Mouse (Mus musculus) midbrain, embryonic 10.5 days (tissue): ENCODE data around the gene Mtfr1l. TPM values are rescaled to one million over a fixed set of nuclear protein-coding genes. Genes with fewer than 3 reads are reported as not detected.
A peak's percentile ranks its signal among the peaks of the same experiment; 100 is the strongest.

Source experiments
- DNase-seq: peaks from one replicate; pipeline ENCODE4 v3.0.0-alpha.2; 2017; ENCODE audit warnings: low spot score
- H3K27ac ChIP-seq: fragments of 300-500 bp; sonication (generic); replicated peaks from 2 replicates; pipeline ENCODE4 v1.5.1; 2016; ENCODE audit warnings: mild to moderate bottlenecking
- H3K27me3 ChIP-seq: fragments of 300-500 bp; sonication (generic); 2 replicates; pipeline ENCODE4 v1.6.1; 2016; ENCODE audit warnings: low read depth, mild to moderate bottlenecking; ENCODE audit not compliant: poor library complexity, severe bottlenecking
- H3K36me3 ChIP-seq: fragments of 300-500 bp; sonication (generic); 2 replicates; pipeline ENCODE4 v1.6.1; 2016; ENCODE audit warnings: mild to moderate bottlenecking, moderate library complexity
- H3K4me1 ChIP-seq: fragments of 300-500 bp; sonication (generic); 2 replicates; pipeline ENCODE4 v1.6.1; 2016
- H3K4me3 ChIP-seq: fragments of 300-500 bp; sonication (generic); 2 replicates; pipeline ENCODE4 v1.5.1; 2016; ENCODE audit warnings: mild to moderate bottlenecking, moderate library complexity
- H3K9me3 ChIP-seq: fragments of 300-500 bp; sonication (generic); replicated peaks from 2 replicates; pipeline ENCODE4 v1.6.1; 2016; ENCODE audit warnings: mild to moderate bottlenecking
- whole genome bisulfite sequencing: fragments of 180-500 bp; shearing (Covaris S2); methylation state at CpG from one replicate; pipeline ENCODE4 v1.1.7; 2016; 5-methylcytosine and 5-hydroxymethylcytosine counted together
- polyA plus RNA-seq: library from polyadenylated mRNA; unstranded; fragments of >200 nt; fragmentation: Nextera tagmentation; extraction: Ambion mirVana; gene quantifications from 2 replicates; pipeline ENCODE4 v1.2.1, GENCODE M21; 2016

Gene Mtfr1l
- polyA plus RNA-seq, 1 experiment from 2014 or later = 120 TPM

DNA sequence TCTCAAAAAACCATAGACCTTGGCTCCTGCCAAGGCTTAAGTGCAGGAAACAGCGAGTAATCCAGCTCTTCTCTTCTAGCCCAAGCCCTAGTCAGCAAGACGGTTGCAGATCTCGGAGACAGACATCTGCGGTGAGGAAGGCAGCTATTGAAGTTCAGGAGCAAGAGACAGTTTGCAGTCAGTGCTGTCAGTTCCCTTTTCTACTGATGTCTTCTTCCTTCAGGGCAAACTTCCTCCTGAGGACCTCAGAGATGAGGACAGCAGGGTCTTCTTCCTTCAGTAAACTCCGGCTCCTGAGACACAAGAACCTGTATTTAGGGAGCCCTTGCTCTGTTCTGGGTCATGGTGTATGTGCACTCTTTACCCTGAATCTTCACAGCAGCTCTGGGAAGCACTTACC is 9.0 kb downstream of the Mtfr1l start:
- Histone ChIP-seq H3K4me3 (no peak overlapping the region), H3K27me3 (no peaks in the 10 kb centered on the region), H3K27ac (no peak overlapping the region), H3K9me3 (no peaks in the 10 kb centered on the region), H3K36me3 (peaks cover 100% of the 10 kb centered on the region), H3K4me1 (no peaks in the 10 kb centered on the region)
- no peak for DNase-seq
- WGBS = 78% methylated on average over 5 of the region's 5 CpGs

DNA sequence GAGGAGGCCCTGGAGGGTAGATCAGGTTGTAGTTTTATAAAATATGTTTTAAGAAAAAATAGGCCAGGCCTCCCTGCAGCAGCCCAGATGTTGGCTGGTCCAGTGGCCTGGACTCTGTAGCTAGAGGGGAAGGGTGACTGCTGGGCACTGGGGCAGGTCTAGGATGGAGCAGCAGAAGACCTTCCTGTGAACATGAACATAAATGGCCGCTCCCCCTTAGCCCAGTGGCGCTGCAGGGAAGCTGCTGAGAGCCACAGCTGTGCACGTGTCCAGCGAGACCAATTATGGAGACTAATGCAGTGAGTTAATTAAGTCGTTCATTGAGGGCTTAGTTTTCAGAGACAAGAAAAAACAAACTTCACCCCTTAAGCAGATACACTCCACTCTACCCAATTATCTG is 9.4 kb downstream of the Mtfr1l start:
- peaks cover 100% of the 10 kb centered on the region for H3K36me3 ChIP-seq
- no peak for DNase-seq
- no peaks in the 10 kb centered on the region for H3K4me1 ChIP-seq
- 87% methylated on average over 5 of the region's 5 CpGs for WGBS
- no peak overlapping the region for H3K4me3 ChIP-seq
- H3K9me3 ChIP-seq = no peaks in the 10 kb centered on the region
- H3K27me3 ChIP-seq = no peaks in the 10 kb centered on the region
- H3K27ac ChIP-seq = no peak overlapping the region

DNA sequence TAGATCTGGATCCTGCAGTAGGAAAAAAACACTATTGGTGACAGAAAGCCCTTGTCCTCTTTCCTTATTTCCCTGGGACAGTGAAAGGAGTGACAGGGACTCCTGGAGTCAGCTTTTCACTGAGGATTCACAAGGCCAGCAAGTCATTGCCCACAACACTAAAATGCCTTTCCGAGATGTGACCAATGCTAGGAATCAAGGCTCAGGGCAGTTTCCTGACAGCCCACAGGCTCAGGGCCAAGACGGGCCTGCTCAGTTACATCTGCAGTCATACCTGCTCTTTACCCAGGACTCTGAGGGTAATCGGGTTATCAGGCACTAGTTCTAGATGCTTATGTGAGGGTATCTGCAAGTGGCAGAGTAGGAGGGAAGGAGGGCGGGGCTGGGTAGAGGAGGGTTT is 11.7 kb downstream of the Mtfr1l start:
- Histone ChIP-seq H3K9me3 (no peaks in the 10 kb centered on the region), H3K4me1 (no peaks in the 10 kb centered on the region), H3K27me3 (no peaks in the 10 kb centered on the region), H3K4me3 (no peak overlapping the region), H3K27ac (no peak overlapping the region), H3K36me3 (peaks cover 91% of the 10 kb centered on the region)
- WGBS = 89% methylated on average over 4 of the region's 4 CpGs
- no peak for DNase-seq

DNA sequence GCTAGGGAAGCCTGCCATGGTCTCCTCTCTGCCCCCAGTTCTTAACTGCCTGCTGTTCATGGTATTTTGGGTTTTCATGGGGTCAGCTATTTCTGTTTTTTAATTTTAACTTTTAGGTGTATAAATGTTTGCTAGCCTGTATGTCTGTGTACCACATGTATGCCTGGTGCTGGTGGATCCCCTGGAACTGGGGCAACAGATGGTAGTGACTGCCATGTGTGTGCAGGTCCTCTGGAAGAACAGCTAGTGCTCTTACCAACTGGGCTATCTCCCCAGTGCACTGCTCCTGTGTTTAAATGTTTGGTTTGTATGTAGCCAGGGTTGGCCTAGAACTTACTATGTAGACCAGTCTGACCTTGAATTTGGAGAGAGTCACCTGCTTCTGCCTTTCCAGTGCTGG is 15.9 kb downstream of the Mtfr1l start:
- no peaks in the 10 kb centered on the region for H3K9me3 ChIP-seq
- H3K36me3 ChIP-seq = peaks cover 68% of the 10 kb centered on the region
- no peak overlapping the region for H3K4me3 ChIP-seq
- peaks cover 8% of the 10 kb centered on the region; the same call in 1 of the 2 replicates for H3K4me1 ChIP-seq
- no peak for DNase-seq
- no peak overlapping the region for H3K27ac ChIP-seq
- no peaks in the 10 kb centered on the region for H3K27me3 ChIP-seq

DNA sequence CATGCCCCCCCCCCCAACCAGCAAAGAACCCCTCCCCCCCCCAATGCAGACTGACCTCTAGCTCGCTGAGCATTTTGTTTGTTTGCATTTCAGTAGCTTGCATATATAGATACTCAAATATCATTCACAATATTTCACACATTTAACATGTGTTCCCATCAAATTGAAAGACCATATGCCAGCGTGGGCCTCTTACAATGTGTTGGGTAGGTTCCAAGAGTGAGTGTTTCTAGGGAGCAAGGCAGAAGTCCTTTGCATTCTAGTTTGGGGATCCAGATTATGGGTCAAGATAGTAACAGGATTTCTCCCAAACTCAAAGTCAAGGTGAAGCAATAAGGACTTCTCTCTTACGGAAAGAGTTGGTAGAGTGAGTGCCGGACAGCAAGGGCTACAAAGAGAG is 16.6 kb downstream of the Mtfr1l start:
- Histone ChIP-seq H3K27ac (no peak overlapping the region), H3K4me1 (peaks cover 15% of the 10 kb centered on the region; the same call in 1 of the 2 replicates), H3K27me3 (no peaks in the 10 kb centered on the region), H3K36me3 (peaks cover 68% of the 10 kb centered on the region), H3K9me3 (no peaks in the 10 kb centered on the region), H3K4me3 (no peak overlapping the region)
- WGBS = 95% methylated on average over 4 of the region's 4 CpGs
- DNase-seq = no peak

DNA sequence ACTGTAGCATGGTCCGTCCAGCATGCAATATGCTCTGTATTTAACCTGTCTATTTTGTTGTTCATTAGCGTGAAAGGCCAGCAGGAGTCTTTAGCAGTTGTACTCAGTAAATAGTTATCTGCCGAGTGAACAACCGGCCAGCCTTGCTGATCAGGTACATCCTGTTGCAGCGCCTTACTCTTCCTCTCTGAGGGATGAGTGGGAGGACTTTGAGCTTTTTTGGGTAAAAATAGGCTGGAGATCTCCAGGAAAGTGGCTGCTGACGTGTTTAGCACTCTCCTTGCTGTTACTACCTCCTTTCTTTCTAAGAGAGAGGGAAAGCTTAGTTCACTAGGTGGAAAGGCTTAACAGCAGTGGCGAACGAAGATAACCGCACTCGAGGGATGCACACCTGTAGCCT is 17.5 kb downstream of the Mtfr1l start:
- peaks cover 62% of the 10 kb centered on the region for H3K36me3 ChIP-seq
- no peaks in the 10 kb centered on the region for H3K9me3 ChIP-seq
- no peak overlapping the region for H3K4me3 ChIP-seq
- H3K27ac ChIP-seq = no peak overlapping the region
- no peaks in the 10 kb centered on the region for H3K27me3 ChIP-seq
- 91% methylated on average over 10 of the region's 10 CpGs for WGBS
- DNase-seq = no peak
- H3K4me1 ChIP-seq = peaks cover 21% of the 10 kb centered on the region

DNA sequence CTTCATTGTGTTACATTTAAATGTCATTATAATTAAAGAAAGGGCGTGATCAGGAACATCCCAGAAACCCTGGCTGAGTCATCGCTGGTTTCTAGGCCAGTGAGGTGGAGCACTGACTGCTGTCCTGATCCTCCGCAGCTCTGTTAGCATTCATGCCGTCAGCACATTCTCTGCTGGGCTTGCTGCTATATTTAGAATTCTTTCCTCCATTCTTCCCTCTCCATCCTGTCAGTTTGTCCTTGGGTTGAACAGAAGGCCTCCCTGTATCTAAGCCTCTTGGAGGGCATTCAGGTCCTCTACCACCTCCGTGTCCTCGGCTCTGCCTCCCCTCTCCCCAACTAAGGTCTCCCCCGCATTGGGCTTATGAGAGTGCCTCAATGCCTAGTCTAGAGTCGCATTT is 18.2 kb downstream of the Mtfr1l start:
- Histone ChIP-seq H3K9me3 (no peaks in the 10 kb centered on the region), H3K27ac (no peak overlapping the region; the same call in 1 of the 2 replicates), H3K4me3 (no peak overlapping the region), H3K4me1 (peaks cover 29% of the 10 kb centered on the region), H3K27me3 (no peaks in the 10 kb centered on the region), H3K36me3 (peaks cover 58% of the 10 kb centered on the region)
- DNase-seq = no peak
- WGBS = 91% methylated on average over 8 of the region's 8 CpGs

DNA sequence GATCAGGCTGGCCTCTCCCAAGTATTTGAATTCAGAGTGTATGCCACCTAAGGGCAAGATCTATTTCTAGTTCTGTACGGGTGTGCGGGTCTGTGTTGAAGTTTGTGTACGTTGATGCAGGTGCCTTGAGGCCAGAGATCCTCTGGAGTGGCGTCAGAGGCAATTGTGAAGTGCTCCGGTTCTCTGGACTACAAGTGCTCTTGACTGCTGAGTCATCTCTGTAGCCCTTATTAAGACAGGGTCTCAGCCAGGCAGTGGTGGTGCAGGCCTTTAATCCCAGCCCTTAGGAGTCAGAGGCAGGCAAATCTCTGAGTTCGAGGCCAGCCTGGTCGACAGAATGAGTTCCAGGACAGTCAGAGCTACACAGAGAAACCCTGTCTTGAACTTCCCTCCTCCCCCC is 19.6 kb downstream of the Mtfr1l start:
- peaks cover 42% of the 10 kb centered on the region for H3K4me1 ChIP-seq
- H3K27ac ChIP-seq = no peak overlapping the region
- H3K9me3 ChIP-seq = no peaks in the 10 kb centered on the region
- H3K4me3 ChIP-seq = no peak overlapping the region
- no peak for DNase-seq
- WGBS = 82% methylated on average over 7 of the region's 7 CpGs
- H3K36me3 ChIP-seq = peaks cover 45% of the 10 kb centered on the region
- no peaks in the 10 kb centered on the region for H3K27me3 ChIP-seq

DNA sequence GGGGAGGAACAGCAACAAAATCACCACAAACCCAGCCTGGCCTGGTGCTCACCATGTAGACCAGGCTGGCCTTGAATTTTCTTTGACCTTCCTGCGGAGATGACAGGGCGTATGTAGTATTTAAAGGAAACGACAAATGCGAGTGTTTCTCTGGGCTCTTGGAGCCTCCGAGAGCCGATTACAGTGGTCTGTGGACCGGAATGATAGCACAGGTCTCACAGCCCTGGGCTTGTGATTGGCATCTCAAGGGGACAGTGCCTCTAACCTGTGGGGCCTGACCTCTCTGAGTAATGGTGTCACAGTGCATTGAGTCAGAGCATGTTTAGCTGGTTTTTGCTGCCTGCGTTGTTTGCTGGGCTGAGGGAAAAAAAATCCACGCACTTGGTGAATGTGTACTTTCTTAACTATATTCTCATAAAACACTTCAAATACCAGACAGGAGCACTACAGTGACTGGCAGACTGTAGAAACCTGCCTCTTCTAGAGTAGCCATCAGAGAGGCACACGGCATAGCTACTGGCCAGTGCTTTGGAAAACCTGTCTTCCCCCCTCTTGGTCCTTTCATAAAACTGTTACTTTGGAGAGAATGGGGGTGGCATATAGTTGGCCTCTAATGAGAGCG is 20.8 kb downstream of the Mtfr1l start:
- H3K4me1 ChIP-seq = peaks cover 45% of the 10 kb centered on the region
- DNase-seq = no peak
- no peaks in the 10 kb centered on the region for H3K9me3 ChIP-seq
- H3K27ac ChIP-seq = no peak overlapping the region
- WGBS = 91% methylated on average over 11 of the region's 11 CpGs
- H3K36me3 ChIP-seq = peaks cover 34% of the 10 kb centered on the region
- no peak overlapping the region for H3K4me3 ChIP-seq
- H3K27me3 ChIP-seq = no peaks in the 10 kb centered on the region

DNA sequence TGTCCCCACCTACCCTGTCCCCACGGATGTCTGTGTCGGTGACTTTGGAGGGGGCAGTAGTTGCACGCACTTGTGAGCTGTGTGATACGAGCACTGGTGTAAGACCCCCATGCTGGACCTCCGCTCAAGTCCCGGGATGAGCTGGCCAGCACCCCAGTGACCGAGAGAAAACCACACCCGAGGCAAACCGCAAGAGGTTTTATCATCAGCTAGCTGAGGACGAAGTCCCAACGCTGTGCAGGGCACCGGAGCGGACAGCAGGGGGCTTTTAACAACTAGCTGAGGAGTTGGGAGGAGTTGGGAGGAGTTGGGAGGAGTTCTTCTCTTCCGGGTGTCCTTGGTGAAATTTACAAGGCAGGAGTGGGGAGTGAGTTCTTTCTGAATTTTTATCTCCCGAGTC is 22.4 kb downstream of the Mtfr1l start:
- peaks cover 45% of the 10 kb centered on the region for H3K4me1 ChIP-seq
- peak; percentile 54 for DNase-seq
- 0 out of 2 replicates have a peak overlapping the region, but pooled peaks have one; percentile 3 for H3K27ac ChIP-seq
- no peaks in the 10 kb centered on the region for H3K27me3 ChIP-seq
- 39% methylated on average over 15 of the region's 15 CpGs for WGBS
- no peaks in the 10 kb centered on the region for H3K9me3 ChIP-seq
- peaks cover 26% of the 10 kb centered on the region for H3K36me3 ChIP-seq
- H3K4me3 ChIP-seq = peak overlapping the region; percentile 39

DNA sequence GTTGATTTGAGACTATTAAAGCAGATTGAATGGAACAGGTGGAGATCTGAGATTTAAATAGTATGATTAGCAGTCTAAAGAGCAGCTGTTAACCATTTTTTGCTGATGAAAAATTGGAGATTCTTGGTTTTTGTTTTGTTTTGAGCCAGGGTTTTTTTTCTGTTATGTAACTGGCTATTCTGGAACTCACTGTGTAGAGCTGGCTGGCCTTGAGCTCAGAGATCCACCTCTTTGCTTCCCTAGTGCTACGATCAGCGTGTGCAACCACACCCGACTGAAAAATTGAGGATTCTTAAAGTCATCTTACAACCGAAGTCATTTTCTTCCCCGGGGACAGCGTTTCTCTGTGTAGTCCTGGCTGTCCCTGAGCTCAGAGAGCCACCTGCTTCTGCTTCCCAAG is 23.5 kb downstream of the Mtfr1l start:
- 80% methylated on average over 6 of the region's 6 CpGs for WGBS
- Histone ChIP-seq H3K4me3 (peak overlapping the region; percentile 72), H3K27ac (peak overlapping the region; percentile 93), H3K9me3 (no peaks in the 10 kb centered on the region), H3K27me3 (no peaks in the 10 kb centered on the region), H3K36me3 (peaks cover 20% of the 10 kb centered on the region; the same call in 1 of the 2 replicates), H3K4me1 (peaks cover 43% of the 10 kb centered on the region)
- no peak for DNase-seq

DNA sequence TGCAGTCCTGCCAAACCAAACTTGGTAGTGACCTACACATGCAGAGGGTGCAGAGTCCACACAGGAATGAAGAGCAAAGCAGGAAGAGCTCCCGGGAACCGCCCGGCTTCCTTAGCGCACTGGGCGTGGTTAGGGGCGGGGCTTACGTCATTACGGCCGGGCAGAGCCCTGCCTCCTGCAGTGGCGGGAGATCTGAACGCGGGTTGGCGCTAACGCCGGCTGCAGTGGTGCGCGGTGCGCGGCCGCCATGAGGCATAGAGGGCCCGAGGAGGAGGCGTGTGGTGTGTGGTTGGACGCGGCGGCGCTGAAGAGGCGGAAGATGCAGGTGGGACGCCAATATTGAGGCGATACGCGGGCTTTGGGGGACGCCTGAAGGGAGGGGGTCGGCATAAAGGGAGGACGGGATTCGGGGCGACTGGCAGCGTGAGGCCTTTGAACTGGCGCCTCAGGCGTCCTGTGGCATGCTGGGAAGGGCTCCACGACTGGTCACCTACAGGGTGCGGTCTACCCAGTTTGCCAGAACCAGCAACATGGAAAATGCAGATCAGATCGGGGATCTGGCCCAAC is 24.3 kb downstream of the Mtfr1l start, which contains the start of gene Aunip:
Gene Aunip, plus strand, starts transcription at position 155 of the 567 bp plus-strand sequence.
- H3K27me3 ChIP-seq = no peaks in the 10 kb centered on the region
- peaks cover 20% of the 10 kb centered on the region; the same call in 1 of the 2 replicates for H3K36me3 ChIP-seq
- no peaks in the 10 kb centered on the region for H3K9me3 ChIP-seq
- peak within 1 kb of the TSS; percentile 72 for H3K4me3 ChIP-seq
- under 1% methylated on average over 42 of the region's 42 CpGs for WGBS
- H3K4me1 ChIP-seq = peaks cover 43% of the 10 kb centered on the region
- H3K27ac ChIP-seq = peak within 1 kb of the TSS; percentile 93
- DNase-seq = peak; percentile 93

DNA sequence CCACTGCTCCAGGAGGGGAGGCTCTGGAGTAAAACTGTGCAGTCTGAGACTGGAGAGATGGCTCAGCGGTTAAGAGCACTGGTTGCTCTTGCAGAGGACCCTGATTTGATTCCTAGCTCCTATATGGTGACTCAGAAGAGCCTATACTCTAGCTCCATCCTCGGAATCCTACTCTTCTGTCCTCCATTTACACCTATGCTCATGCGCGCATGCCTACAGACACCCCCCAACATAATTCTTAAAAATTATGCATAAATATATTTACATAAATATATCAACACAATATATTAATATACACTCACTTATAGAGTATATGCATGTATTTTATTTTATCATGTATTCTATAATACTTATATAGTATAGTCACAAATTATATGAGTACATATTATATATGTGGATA is 24.8 kb downstream of the Mtfr1l start:
- H3K9me3 ChIP-seq = no peaks in the 10 kb centered on the region
- DNase-seq = no peak
- no peak overlapping the region for H3K27ac ChIP-seq
- H3K36me3 ChIP-seq = peaks cover 17% of the 10 kb centered on the region; the same call in 1 of the 2 replicates
- H3K27me3 ChIP-seq = no peaks in the 10 kb centered on the region
- H3K4me3 ChIP-seq = peak overlapping the region; percentile 72; the same call in 1 of the 2 replicates
- WGBS = 72% methylated on average over 4 of the region's 4 CpGs
- peaks cover 43% of the 10 kb centered on the region for H3K4me1 ChIP-seq
